Mouse (Mus musculus) heart, adult 9 months (tissue): ENCODE results near the gene Emilin1.
A peak's percentile ranks its signal among the peaks of the same experiment; 100 is the strongest.

Experiments used
- DNase-seq, 2 experiments: peaks; one replicate each; pipeline ENCODE4 v3.0.0; 2022; ENCODE audit warnings: low spot score in 2 of 2

Emilin1 gene

GRCm38 (mm10) chr5:30907413-30908059, 5.7 kb upstream of the Emilin1 start, which contains the start of gene Ost4:
TSS of gene Ost4 (minus strand) at chr5:30907788.
- DNase-seq, result peak; percentile 97 to 98

- peak; percentile 80 to 85 for DNase-seq
These were observed 4.5 kb upstream of the Emilin1 start for GRCm38 (mm10) chr5:30908426-30909299.

- peak; percentile 75 for DNase-seq
These were observed 3.9 kb upstream of the Emilin1 start for GRCm38 (mm10) chr5:30909300-30909659.

GRCm38 (mm10) chr5:30909863-30910262, 3.3 kb upstream of the Emilin1 start:
- no peak for DNase-seq

- DNase-seq, result no peak
These were observed 2.7 kb upstream of the Emilin1 start for GRCm38 (mm10) chr5:30910481-30910880.

GRCm38 (mm10) chr5:30912156-30912555, 1.0 kb upstream of the Emilin1 start:
- no peak for DNase-seq

GRCm38 (mm10) chr5:30914101-30914635, 966 bp downstream of the Emilin1 start:
- DNase-seq, result no peak

GRCm38 (mm10) chr5:30914849-30915248, 1.6 kb downstream of the Emilin1 start:
- DNase-seq, result no peak

- peak; percentile 42 to 47 for DNase-seq
These were observed 2.3 kb downstream of the Emilin1 start for GRCm38 (mm10) chr5:30915456-30915855.

GRCm38 (mm10) chr5:30915974-30916433, 2.8 kb downstream of the Emilin1 start:
- DNase-seq, result peak; percentile 98 to 99

GRCm38 (mm10) chr5:30916841-30917240, 3.6 kb downstream of the Emilin1 start:
- DNase-seq, result no peak

GRCm38 (mm10) chr5:30917348-30917747, 4.1 kb downstream of the Emilin1 start:
- DNase-seq, result no peak

GRCm38 (mm10) chr5:30917891-30918670, 4.9 kb downstream of the Emilin1 start:
- no peak for DNase-seq

GRCm38 (mm10) chr5:30918691-30919090, 5.5 kb downstream of the Emilin1 start:
- DNase-seq, result no peak

- no peak for DNase-seq
These were observed 6.8 kb downstream of the Emilin1 start for GRCm38 (mm10) chr5:30919831-30920614.

- peak in 1 of 2 experiments; percentile 43 for DNase-seq
These were observed 7.4 kb downstream of the Emilin1 start for GRCm38 (mm10) chr5:30920621-30921020.

- peak; percentile 89 to 90 for DNase-seq
These were observed 8.2 kb downstream of the Emilin1 start, which contains the start of gene Khk for GRCm38 (mm10) chr5:30921256-30922033. TSS of gene Khk (plus strand) at chr5:30921431.

- DNase-seq, result no peak
These were observed 9.4 kb downstream of the Emilin1 start for GRCm38 (mm10) chr5:30922581-30923041.

GRCm38 (mm10) chr5:30923119-30923518, 9.9 kb downstream of the Emilin1 start:
- no peak for DNase-seq

- DNase-seq, result no peak
These were observed 11.4 kb downstream of the Emilin1 start for GRCm38 (mm10) chr5:30924614-30925013.
